Comparison of ENCODE assay signal across 9 mouse cellular contexts in genomic region chr14:119005834-119006233, GRCm38 (mm10).
DNase-seq lines count a peak whose midpoint lies in the region; ATAC-seq lines count a peak whose summit lies in the region.
"Had no signal": no experiment of that assay in that cellular context is flagged by ENCODE, and none has a peak within 500 bp of the region (broad histone marks: within the 10 kb centered on the region; RNA-seq: fewer than 3 reads in every experiment).

No protein-coding gene starts in this region.

- H3K27ac ChIP-seq in heart, embryonic 12.5 days (ENCODE audit: poor library complexity, severe bottlenecking) = 0 out of 2 replicates have a peak overlapping the region, but pooled peaks have one; percentile 0
- H3K27ac ChIP-seq in forebrain, embryonic 15.5 days (replicated peaks) = peak overlapping the region; percentile 51

- intact Hi-C loops in heart, postnatal 10 days (cut with DNase I) = no loop called here

- no peaks in the 10 kb centered on the region for H3K27me3 ChIP-seq in heart, embryonic 12.5 days (replicated peaks)
- no peaks in the 10 kb centered on the region for H3K27me3 ChIP-seq in forebrain, embryonic 15.5 days

- ATAC-seq in heart, embryonic 12.5 days (ENCODE audit: insufficient number of reproducible peaks, low FRiP score) = no peak
- ATAC-seq in forebrain, embryonic 15.5 days (replicated peaks) = no peak
- ATAC-seq in megakaryocyte progenitor cell, adult 5-6 weeks (replicated peaks; ENCODE audit: poor library complexity) = peak; percentile 6; the same call in 1 of the 2 replicates
- ATAC-seq in inflammation-experienced regulatory T-cells, adult 6 months = no peak
- no peak for ATAC-seq in monocyte, adult 5-6 weeks (replicated peaks; ENCODE audit: insufficient number of reproducible peaks, low FRiP score, low TSS enrichment, poor library complexity, severe bottlenecking)

- H3K9me3 ChIP-seq in heart, embryonic 12.5 days (replicated peaks) = no peaks in the 10 kb centered on the region
- no peaks in the 10 kb centered on the region for H3K9me3 ChIP-seq in forebrain, embryonic 15.5 days

- peaks cover 17% of the 10 kb centered on the region for H3K36me3 ChIP-seq in heart, embryonic 12.5 days
- no peaks in the 10 kb centered on the region for H3K36me3 ChIP-seq in forebrain, embryonic 15.5 days

- H3K4me3 ChIP-seq in heart, embryonic 12.5 days = 0 out of 2 replicates have a peak overlapping the region, but pooled peaks have one; percentile 10
- H3K4me3 ChIP-seq in forebrain, embryonic 15.5 days = peak overlapping the region; percentile 6; the same call in 1 of the 2 replicates

- no peak overlapping the region for H3K9ac ChIP-seq in heart, embryonic 12.5 days
- H3K9ac ChIP-seq in forebrain, embryonic 15.5 days (replicated peaks) = no peak overlapping the region

- WGBS in heart, embryonic 12.5 days = 16% methylated on average over 5 of the region's 5 CpGs
- 13% methylated on average over 5 of the region's 5 CpGs for WGBS in forebrain, embryonic 15.5 days

- peak overlapping the region; percentile 32 for H3K4me2 ChIP-seq in heart, embryonic 12.5 days
- peak overlapping the region; percentile 91 for H3K4me2 ChIP-seq in forebrain, embryonic 15.5 days (replicated peaks)

- peaks cover 10% of the 10 kb centered on the region; the same call in 1 of the 2 replicates for H3K4me1 ChIP-seq in heart, embryonic 12.5 days (replicated peaks)
- peaks cover 8% of the 10 kb centered on the region for H3K4me1 ChIP-seq in forebrain, embryonic 15.5 days

- DNase-seq in heart, postnatal 10 days = no peak
- peak; percentile 44 for DNase-seq in ES-CJ7 (ENCODE audit: low read depth, low spot score)
- DNase-seq in adipocyte (ENCODE audit: low spot score) = no peak
- DNase-seq: adrenal gland, postnatal 10 days had no signal
